Mouse (Mus musculus) olfactory bulb, adult 2 months (tissue): ENCODE measurements around the gene Mybl2.

ENCODE experiments used
- CTCF ChIP-seq: fragments of 200-500 bp; IDR thresholded peaks from 2 replicates; pipeline ENCODE4 v1.5.1; 2012; ENCODE audit warnings: low read depth, mild to moderate bottlenecking, low read length, moderate library complexity; ENCODE audit not compliant: insufficient read depth
- POLR2A ChIP-seq: fragments of 200-500 bp; IDR thresholded peaks from 2 replicates; pipeline ENCODE4 v1.6.1; 2012; ENCODE audit warnings: mild to moderate bottlenecking, low read depth, low read length, moderate library complexity; ENCODE audit not compliant: insufficient read depth

DNA sequence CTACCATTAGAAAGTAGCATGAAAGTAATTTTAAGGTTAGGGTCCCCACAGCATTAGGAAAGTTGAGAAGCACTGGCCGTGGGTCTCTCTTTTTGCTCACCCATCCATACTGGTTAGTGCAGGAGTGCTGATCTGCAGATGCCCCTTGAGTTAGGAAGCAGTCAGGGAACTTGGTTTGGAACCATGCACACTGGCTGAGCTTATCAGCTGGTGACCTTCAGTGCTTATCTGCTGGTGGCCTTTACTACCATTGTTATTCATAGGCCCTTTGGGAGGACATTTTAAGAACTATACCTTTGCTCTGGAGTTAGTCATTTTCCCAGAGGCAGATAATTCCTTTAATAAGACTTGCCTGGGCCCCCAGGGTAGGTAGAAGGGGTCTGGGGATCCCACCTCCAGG is 12.7 kb downstream of the Mybl2 start:
- TF ChIP-seq CTCF (no peak), POLR2A (no peak)
